Mouse (Mus musculus) kidney, adult 2 months (tissue): ENCODE measurements around the gene Tcf12.

Experiments used
- CTCF ChIP-seq: fragments of 200-500 bp; conservative IDR thresholded peaks from 2 replicates; pipeline ENCODE4 v1.5.1; 2011; ENCODE audit warnings: low read depth, mild to moderate bottlenecking, control low read depth, low read length, moderate library complexity, mixed read lengths; ENCODE audit not compliant: insufficient read depth, insufficient read length
- POLR2A ChIP-seq: fragments of 200-500 bp; IDR thresholded peaks from one replicate; pipeline ENCODE4 v1.6.1; 2011; ENCODE audit warnings: low read depth, low read length, control low read depth

- no peak for TF ChIP-seq CTCF
- TF ChIP-seq POLR2A, result no peak
Measured at GRCm38 (mm10) chr9:72133772-72134245, 22.1 kb upstream of the Tcf12 start.
